Mouse (Mus musculus): ENCODE measurements around the gene Serpinb13.
"Not testable (repeated sequence)": the region's sequence is repeated elsewhere in the genome, so short reads cannot be mapped to it uniquely, and the experiment has no call there.

Gene Serpinb13

DNA sequence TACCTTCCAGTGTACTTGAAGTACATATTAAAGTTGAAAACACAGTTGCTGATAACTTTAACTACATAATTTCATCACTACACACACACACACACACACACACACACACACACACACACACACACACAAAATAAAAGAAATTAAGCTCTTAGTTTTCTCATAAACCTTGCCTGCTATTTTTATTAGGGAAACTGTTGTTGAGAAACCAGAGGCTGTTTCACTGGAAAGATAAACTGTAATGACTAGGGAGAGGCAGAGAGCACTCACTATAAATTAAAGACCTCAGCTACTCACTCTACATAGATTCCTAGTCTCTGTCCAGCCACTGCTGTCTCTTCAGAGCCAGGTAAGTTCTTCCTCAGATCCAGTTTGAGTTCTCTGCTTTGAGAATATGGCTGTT is at the start of gene Serpinb13:
TSS of gene Serpinb13 (plus strand) at position 301 of the 400 bp plus-strand sequence.
- in situ Hi-C loops (cut with MboI; ENCODE audit: unreplicated experiment in 2 of 2): no loop called here

DNA sequence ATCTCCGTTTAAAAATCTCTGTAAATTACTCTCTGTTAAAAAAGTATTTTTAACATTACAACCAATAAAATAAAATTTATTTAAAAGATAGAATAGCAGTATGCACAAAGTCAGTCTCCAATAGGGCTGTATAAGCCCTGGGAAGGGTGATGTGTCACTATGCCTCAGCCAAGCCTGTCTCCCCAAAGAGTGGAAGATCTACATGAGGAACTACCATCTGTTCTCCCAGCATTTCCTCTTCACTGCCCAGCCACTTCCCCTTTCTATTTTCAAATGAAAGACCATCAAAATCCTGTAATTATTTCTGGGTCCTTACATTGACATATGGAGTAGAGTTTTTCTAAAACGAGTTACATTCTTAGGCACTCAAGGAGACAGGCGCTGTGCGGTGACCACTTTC is 48.8 kb upstream of the Serpinb13 start:
- in situ Hi-C loops (cut with MboI; ENCODE audit: unreplicated experiment in 2 of 2): no loop called here

DNA sequence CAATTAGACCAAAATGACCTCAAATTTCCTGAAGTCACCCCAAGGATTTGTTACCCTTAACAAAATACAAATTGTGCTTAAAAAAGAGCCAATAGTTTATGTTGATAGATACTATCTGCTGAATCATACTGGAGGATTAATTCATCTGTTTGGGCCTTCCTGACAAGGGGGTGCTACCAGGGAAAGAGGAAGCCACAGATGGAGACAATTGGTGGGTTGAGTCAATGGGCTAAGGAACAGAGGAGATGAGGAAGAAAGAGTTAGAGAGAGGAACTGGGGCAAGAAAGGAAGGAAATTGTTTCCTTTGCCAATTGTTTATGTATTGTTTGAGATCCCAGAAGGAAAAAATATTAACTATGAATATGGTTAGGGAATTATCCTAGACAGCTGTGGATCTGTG is 47.1 kb upstream of the Serpinb13 start:
- in situ Hi-C loops (cut with MboI; ENCODE audit: unreplicated experiment in 2 of 2): no loop called here

DNA sequence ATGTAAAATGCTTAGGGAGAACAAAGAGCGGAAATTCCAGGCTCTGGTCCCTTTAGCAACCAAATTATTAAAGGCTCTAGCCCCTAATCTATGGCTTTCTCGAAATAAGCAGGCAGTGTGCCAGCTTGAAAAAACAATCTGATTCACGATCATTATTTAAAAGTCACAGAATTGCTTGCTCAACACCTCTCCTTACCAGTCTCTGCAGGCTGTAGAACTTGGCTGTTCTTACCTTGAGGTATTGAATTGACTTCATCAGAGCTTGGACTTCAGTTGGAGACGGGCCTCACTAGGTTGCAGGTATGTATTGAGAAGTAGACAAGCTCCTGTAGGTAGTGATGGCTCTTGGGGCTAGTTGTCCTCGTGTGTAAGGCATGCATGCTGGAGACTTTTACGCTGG is 46.5 kb upstream of the Serpinb13 start, which contains the start of gene Serpinb12:
TSS of gene Serpinb12 (plus strand) at position 185 of the 400 bp plus-strand sequence.
- in situ Hi-C loops (cut with MboI; ENCODE audit: unreplicated experiment in 2 of 2): no loop called here

DNA sequence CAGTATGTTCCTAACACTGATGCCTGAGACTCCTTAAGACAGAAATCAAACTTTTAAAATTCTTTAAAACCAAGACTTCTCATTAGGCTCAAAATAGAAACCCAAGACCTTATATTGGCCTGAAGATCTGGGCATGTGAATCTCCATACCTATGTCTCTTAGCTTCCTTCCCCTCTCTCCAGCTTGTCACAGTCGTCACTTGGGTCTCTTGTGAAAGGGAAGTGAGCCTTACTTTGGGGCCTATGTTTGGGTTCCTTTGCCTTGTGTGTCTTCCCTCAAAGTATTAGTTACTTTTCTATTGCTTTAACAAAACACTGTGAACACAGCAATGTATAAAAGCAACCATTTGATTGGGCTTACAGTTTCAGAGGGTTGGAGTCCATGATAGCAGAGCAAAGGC is 33.6 kb upstream of the Serpinb13 start:
- in situ Hi-C loops (cut with MboI; ENCODE audit: unreplicated experiment in 2 of 2): no loop called here

DNA sequence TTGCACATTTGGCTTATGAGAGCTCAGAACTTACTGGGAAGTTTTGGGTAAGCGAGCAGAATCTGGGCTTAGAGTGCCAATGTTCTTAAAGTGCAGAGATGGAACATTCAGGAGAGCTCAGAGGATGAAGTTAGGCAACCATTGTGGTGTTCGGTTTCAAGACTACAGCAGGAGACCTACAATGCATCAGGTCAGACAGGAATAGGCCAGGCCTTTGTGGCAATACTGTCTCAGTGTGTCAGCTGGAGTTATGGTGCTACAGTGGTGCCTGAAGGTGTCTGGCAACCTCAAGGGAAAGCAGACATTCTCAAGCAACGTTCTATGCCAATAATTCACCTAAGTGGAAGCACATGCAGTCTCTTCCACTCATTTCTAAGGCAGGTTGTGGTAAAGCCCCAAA is 20.8 kb upstream of the Serpinb13 start:
- in situ Hi-C loops (cut with MboI; ENCODE audit: unreplicated experiment in 2 of 2): no loop called here

DNA sequence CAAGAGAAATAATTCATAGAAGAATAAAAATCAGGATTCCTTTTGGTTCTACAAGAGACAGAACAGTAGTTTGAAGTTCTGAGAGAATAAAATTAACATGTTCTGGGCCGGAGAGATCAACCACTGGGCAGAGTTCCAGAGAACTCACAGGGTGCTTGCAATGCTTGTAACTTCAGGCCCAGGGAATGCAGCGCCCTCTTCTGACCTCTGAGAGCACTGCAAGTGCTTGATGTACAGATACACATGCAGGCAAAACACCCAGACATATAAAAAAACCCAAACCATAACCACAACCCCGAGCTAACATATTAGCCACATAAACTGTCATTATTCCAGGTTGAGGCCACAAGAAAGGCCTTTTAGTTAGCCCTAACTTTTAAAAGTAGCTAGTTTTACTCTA is 19.8 kb upstream of the Serpinb13 start:
- in situ Hi-C loops (cut with MboI; ENCODE audit: unreplicated experiment in 2 of 2): no loop called here

DNA sequence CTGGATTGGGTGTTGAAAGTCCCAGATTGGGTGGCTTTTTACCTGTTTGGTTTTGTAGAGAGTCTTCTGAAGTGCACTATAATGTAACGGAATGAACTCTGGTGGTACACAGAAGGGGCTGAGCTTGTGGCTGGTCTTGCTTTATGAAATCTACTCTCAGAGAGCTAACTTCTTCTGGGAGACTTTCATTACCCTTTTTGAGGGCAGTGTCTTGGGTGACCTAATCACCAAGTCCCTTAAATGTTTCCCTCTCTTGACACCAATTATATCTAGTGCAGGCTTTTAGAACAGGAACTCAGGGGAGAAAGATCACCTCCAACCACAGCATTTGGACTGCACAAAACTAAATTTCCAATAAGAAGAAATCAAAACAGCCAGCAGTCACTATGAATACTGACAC is 2.3 kb downstream of the Serpinb13 start:
- in situ Hi-C loops (cut with MboI; ENCODE audit: unreplicated experiment in 2 of 2): no loop called here

DNA sequence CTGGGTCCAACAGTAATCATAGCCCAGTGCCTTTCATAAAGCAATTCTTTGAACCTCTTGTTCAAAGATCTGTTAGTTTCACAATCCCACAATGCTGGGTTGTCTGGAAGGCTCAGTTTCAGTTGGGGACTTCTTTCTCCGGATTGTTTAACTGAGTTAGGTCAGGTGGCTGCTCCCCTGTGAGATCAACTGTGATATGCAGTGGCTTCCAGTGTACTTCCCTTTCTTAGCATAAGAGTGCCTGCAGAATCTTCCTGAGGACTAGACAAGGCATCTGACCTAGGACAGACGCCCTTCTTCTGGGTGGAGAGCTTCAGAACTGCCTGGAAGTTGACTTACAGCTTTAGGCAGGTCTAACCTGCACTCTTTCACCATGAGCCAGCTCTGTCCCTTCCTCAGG is 3.1 kb downstream of the Serpinb13 start:
- in situ Hi-C loops (cut with MboI; ENCODE audit: unreplicated experiment in 2 of 2): no loop called here

DNA sequence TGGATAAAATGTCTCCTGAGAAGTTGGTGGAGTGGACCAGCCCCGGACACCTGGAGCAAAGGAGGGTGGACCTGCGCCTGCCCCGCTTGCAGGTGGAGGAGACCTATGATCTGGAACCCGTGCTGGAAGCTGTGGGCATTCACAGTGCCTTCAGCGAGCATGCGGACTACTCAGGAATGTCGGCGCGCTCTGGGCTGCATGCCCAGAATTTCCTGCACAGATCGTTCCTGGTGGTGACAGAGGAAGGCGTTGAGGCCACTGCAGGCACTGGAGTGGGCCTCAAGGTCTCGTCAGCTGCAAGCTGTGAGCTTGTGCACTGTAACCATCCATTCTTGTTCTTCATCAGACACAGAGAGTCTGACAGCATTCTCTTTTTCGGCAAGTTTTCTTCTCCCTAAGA is 19.6 kb downstream of the Serpinb13 start:
- in situ Hi-C loops (cut with MboI; ENCODE audit: unreplicated experiment in 2 of 2): loop anchor here in 1 of 2 experiments (25.0 kb wide), 1 partner anchor 487 kb away; no protein-coding TSS in a partner anchor

DNA sequence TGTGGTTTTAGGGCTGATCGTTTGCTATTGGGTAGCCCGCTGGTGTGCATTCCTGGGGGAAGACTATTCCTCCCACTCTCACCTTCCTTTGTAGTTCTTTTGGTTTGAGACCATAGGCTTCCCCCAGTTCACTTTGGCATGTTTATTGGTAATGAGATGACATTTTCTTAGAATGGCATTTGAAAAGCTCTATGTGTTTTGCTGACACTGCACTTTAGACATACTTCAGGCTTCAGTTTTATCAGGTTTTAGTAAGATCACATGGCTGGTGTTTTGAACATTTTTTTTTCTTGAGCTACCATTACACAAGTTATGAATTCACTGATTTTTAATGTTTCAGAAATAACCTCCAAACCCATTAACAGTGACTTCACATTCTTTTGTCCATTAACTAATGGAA is 21.0 kb downstream of the Serpinb13 start:
- in situ Hi-C loops (cut with MboI; ENCODE audit: unreplicated experiment in 2 of 2): loop anchor here in 1 of 2 experiments (25.0 kb wide), 1 partner anchor 486 kb away; no protein-coding TSS in a partner anchor

DNA sequence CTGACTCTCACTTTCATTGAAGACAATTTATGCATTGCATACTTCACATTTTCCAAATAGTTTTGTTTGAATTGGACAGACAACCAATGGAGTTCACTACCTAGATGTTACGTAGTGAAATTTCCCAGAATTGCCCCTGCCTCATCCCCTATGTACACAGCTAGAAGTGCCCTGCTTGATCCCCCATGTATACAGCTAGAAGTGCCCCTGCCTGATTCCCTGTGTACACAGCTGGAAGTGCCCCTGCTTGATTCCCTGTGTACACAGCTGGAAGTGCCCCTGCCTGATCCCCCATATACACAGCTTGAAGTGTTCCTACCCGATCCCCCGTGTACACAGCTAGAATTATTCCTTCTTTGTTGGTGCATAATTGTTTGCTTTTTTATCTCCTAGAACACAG is 25.5 kb downstream of the Serpinb13 start:
- in situ Hi-C loops (cut with MboI; ENCODE audit: unreplicated experiment in 2 of 2): loop anchor here in 1 of 2 experiments (25.0 kb wide), 1 partner anchor 481 kb away; no protein-coding TSS in a partner anchor

DNA sequence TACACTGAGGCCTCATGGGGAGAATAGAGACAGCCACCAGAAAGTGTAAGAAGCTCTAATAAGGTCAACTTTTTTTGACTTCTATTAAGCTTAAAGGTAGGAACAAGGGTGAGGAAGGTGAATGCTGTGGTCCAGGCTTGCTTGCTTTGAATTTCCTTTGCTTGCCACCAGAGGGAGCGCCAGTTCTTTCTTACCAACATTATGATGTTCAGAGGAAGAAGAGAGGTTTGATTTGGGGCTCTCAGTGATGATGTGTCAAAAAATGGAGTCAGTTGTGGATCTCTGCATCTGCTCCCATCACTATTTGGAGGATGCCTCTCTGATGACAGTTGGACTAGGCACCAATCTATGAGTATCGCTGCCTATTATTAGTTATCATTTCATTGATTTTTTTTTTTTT is 33.7 kb downstream of the Serpinb13 start:
- in situ Hi-C loops (cut with MboI; ENCODE audit: unreplicated experiment in 2 of 2): loop anchor here in 1 of 2 experiments (25.0 kb wide), 1 partner anchor 473 kb away; no protein-coding TSS in a partner anchor

DNA sequence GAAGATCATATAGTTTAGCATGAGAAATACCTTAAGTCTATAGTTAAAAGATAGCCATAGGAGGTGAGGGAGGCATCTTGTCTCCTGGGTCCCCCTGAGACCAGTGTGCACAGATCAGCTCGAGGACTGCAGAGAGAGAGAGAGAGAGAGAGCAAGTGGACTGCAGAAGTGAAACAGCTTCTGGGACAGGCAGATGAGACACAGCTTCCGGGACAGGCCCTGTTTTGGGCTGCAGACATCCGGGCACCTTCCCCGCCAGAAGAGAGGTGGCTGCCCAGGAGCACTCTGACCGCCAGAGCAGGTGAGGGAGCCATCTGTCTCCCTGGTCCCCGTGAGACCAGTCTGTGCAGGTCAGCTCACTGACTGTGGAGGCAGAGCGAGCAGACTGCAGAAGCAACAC is 34.4 kb downstream of the Serpinb13 start:
- in situ Hi-C loops (cut with MboI; ENCODE audit: unreplicated experiment in 2 of 2): loop anchor here in 1 of 2 experiments (25.0 kb wide), 1 partner anchor 472 kb away; no protein-coding TSS in a partner anchor

DNA sequence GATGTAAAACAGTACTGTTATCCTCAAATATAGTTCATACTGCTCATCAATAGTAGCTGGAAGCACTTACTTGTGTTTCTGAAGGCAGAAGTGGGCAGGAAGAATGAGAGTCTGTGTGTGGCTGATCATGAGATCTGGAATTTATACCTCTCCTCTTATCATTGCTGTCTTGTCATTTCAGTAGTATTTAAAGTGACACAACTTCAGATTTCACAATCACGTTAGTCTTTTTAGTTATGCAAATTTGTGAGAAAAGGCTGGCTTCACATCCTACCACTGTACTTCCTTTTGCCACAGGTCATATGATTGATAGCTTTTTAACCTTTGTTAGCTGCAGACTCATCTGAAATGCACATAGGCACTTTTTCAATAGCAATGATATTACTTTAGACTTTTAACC is 45.1 kb downstream of the Serpinb13 start:
- in situ Hi-C loops (cut with MboI; ENCODE audit: unreplicated experiment in 2 of 2): no loop called here

DNA sequence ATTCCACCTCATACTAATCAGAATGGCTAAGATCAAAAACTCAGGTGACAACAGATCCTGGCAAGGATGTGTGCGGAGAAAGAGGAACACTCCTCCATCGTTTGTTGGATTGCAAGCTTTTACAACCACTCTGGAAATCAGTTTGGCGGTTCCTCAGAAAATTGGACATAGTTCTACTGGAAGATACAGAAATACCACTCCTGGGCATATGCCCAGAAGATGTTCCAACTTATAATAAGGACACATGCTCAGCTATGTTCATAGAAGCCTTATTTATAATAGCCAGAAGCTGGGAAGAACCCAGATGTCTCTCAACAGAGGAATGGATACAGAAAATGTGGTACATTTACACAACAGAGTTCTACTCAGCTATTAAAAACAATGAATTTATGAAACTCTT is 53.5 kb downstream of the Serpinb13 start:
- in situ Hi-C loops (cut with MboI; ENCODE audit: unreplicated experiment in 2 of 2): not testable (repeated sequence)
